16 mouse cellular contexts compared by ENCODE assay signal in genomic region chr3:42132322-42132721, GRCm38 (mm10).
"Had no signal": no experiment of that assay in that cellular context is flagged by ENCODE, and none has a peak within 500 bp of the region (broad histone marks: within the 10 kb centered on the region; RNA-seq: fewer than 3 reads in every experiment).

No protein-coding gene starts in this region.

- DNase-seq: retina, postnatal 1 day; right cerebral cortex, adult 18-20 months; right cerebral cortex, postnatal 14 days; right cerebral cortex, postnatal 25 days; right cerebral cortex, postnatal 4 days; spleen, adult 18-20 months; thymus, adult 18-20 months; thymus, adult 2 months; thymus, postnatal 14 days; thymus, postnatal 25 days; thymus, postnatal 36 days; thymus, postnatal 4 days had no signal

- H3K27ac ChIP-seq: neural tube, embryonic 13.5 days; neural tube, embryonic 15.5 days; stomach, embryonic 15.5 days; stomach, postnatal 0 days had no signal

- H3K36me3 ChIP-seq: neural tube, embryonic 13.5 days; neural tube, embryonic 15.5 days; stomach, embryonic 15.5 days had no signal

- H3K4me2 ChIP-seq: neural tube, embryonic 13.5 days; neural tube, embryonic 15.5 days; stomach, embryonic 15.5 days had no signal

- H3K9me3 ChIP-seq: neural tube, embryonic 13.5 days; neural tube, embryonic 15.5 days; stomach, embryonic 15.5 days had no signal

- H3K27me3 ChIP-seq: neural tube, embryonic 13.5 days; neural tube, embryonic 15.5 days; stomach, embryonic 15.5 days had no signal

- H3K9ac ChIP-seq: neural tube, embryonic 13.5 days; neural tube, embryonic 15.5 days; stomach, embryonic 15.5 days had no signal

- H3K4me3 ChIP-seq: neural tube, embryonic 13.5 days; neural tube, embryonic 15.5 days; stomach, embryonic 15.5 days had no signal

- H3K4me1 ChIP-seq: neural tube, embryonic 13.5 days; neural tube, embryonic 15.5 days; stomach, embryonic 15.5 days had no signal
